Mouse (Mus musculus) olfactory bulb, adult 2 months (tissue): ENCODE results near the gene Lyrm9.

ENCODE experiments used
- CTCF ChIP-seq: fragments of 200-500 bp; IDR thresholded peaks from 2 replicates; pipeline ENCODE4 v1.5.1; 2012; ENCODE audit warnings: low read depth, mild to moderate bottlenecking, low read length, moderate library complexity; ENCODE audit not compliant: insufficient read depth
- POLR2A ChIP-seq: fragments of 200-500 bp; IDR thresholded peaks from 2 replicates; pipeline ENCODE4 v1.6.1; 2012; ENCODE audit warnings: mild to moderate bottlenecking, low read depth, low read length, moderate library complexity; ENCODE audit not compliant: insufficient read depth

- no peak for TF ChIP-seq CTCF
- no peak for TF ChIP-seq POLR2A
Measured at GRCm38 (mm10) chr11:78789370-78790060, 36.9 kb upstream of the Lyrm9 start.
